Mouse (Mus musculus): ENCODE data around the gene Stxbp3. TPM values are rescaled to one million over a fixed set of nuclear protein-coding genes. Genes with fewer than 3 reads are reported as not detected.

Stxbp3 gene
- polyA plus RNA-seq, 1 experiment from 2014 or later = 13.3 TPM

GRCm38 (mm10) chr3:108855371-108855770, 15.0 kb upstream of the Stxbp3 start:
- no peaks in the 10 kb centered on the region for H3K36me3 ChIP-seq
- ATAC-seq (replicated peaks) = peak; percentile 37; the same call in 1 of the 2 replicates
- H3K27ac ChIP-seq (replicated peaks) = 0 out of 2 replicates have a peak overlapping the region, but pooled peaks have one; percentile 24
- no peaks in the 10 kb centered on the region for H3K9me3 ChIP-seq
- WGBS = 50% methylated on average over 12 of the region's 12 CpGs
- no peak overlapping the region; the same call in 1 of the 2 replicates for H3K9ac ChIP-seq (replicated peaks)
- no peaks in the 10 kb centered on the region for H3K27me3 ChIP-seq
- H3K4me1 ChIP-seq = peaks cover 36% of the 10 kb centered on the region
- H3K4me2 ChIP-seq (replicated peaks) = no peak overlapping the region
- H3K4me3 ChIP-seq = no peak overlapping the region

GRCm38 (mm10) chr3:108853266-108853665, 12.9 kb upstream of the Stxbp3 start:
- no peaks in the 10 kb centered on the region for H3K27me3 ChIP-seq
- no peak overlapping the region for H3K4me3 ChIP-seq
- H3K27ac ChIP-seq (replicated peaks) = no peak overlapping the region
- H3K36me3 ChIP-seq = no peaks in the 10 kb centered on the region
- no peak overlapping the region for H3K4me2 ChIP-seq (replicated peaks)
- no peaks in the 10 kb centered on the region for H3K9me3 ChIP-seq
- peaks cover 33% of the 10 kb centered on the region for H3K4me1 ChIP-seq
- no peak for ATAC-seq (replicated peaks)
- H3K9ac ChIP-seq (replicated peaks) = no peak overlapping the region
- WGBS = 77% methylated on average over 1 of the region's 1 CpGs

DNA sequence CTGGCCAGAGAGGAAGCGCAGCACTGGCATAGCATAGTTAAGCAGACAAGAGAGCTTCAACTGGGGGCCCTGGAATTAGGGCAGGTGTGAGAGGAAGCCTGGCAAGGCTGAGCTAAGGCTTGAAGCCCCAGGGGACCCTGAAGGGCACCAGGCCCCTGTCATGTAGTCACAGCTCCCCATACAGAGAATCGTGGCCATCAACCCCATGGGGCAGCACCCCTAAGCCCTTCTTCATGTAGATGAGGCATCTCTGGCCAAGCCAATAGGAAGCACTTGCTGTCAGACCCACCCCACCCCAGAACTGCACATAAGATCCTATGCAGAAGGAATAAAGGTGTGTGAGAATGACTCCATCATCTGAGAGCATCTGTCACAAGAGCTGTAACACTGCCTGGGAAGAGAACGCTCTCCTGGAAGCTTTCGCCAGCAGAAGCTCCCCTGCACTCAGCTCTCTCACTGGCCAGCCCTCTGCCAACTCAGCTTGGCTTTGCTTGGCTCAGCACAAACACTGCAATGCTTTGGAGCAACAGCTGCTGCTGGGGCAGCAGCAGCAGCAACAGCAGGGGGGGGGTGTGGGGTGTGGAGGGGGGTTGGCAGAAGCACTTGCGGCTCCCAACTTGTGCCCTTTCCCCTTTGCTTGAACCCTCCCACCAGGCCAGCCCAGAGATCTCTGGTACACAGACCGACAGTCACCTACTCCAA, 11.8 kb upstream of the Stxbp3 start:
- Histone ChIP-seq H3K4me1 (peaks cover 28% of the 10 kb centered on the region), H3K27me3 (no peaks in the 10 kb centered on the region), H3K4me2 (replicated peaks) (no peak overlapping the region), H3K4me3 (no peak overlapping the region), H3K27ac (replicated peaks) (no peak overlapping the region), H3K9me3 (no peaks in the 10 kb centered on the region), H3K9ac (replicated peaks) (no peak overlapping the region), H3K36me3 (no peaks in the 10 kb centered on the region)
- WGBS = 57% methylated on average over 6 of the region's 6 CpGs
- ATAC-seq (replicated peaks) = no peak

DNA sequence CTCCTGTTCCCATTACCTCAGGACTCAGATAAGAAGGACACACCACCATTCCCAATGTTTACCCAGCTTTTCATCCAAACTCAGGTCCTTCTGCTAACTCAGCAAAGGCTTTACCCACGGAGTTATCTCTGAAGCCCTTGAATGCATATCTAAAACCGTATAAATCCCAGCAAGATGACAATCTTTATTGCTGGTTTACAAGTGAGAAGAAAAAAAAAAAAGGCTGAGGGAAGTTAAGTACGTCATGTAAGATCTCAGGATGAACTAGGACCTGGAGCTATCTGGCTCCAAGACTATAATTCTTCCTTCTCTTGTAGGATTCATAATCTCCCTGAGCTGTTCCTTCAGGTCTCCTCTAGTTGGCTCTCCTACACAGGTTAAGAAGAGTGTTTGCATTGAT, 11.2 kb upstream of the Stxbp3 start:
- H3K36me3 ChIP-seq = no peaks in the 10 kb centered on the region
- H3K4me3 ChIP-seq = no peak overlapping the region
- WGBS = 83% methylated on average over 3 of the region's 3 CpGs
- H3K4me2 ChIP-seq (replicated peaks) = no peak overlapping the region
- peaks cover 24% of the 10 kb centered on the region for H3K4me1 ChIP-seq
- no peaks in the 10 kb centered on the region for H3K9me3 ChIP-seq
- no peaks in the 10 kb centered on the region for H3K27me3 ChIP-seq
- no peak overlapping the region for H3K9ac ChIP-seq (replicated peaks)
- H3K27ac ChIP-seq (replicated peaks) = no peak overlapping the region
- no peak for ATAC-seq (replicated peaks)

DNA sequence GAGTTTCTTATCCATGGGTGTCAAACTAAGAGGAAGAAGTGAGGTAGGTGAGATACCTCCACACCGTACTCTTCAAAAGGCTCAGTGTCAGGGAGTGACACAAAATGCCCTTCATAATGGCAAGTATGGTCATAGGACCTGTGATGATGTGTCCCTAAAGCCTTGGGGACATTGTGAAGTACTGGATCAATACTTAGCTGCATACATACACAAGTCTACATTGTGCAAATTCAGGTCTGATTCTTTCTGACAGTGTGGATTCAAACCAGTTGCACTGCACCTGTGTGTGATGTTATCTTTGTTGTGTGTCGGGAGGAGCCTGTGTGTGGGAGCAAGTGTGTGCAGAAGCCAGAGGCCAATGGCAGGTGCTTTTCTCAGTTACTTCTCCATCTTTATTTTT, 10.7 kb upstream of the Stxbp3 start:
- Histone ChIP-seq H3K4me1 (peaks cover 19% of the 10 kb centered on the region), H3K27ac (replicated peaks) (no peak overlapping the region), H3K9me3 (no peaks in the 10 kb centered on the region), H3K36me3 (no peaks in the 10 kb centered on the region), H3K4me3 (no peak overlapping the region), H3K27me3 (no peaks in the 10 kb centered on the region), H3K9ac (replicated peaks) (no peak overlapping the region), H3K4me2 (replicated peaks) (no peak overlapping the region)
- no peak for ATAC-seq (replicated peaks)
- WGBS = 89% methylated on average over 2 of the region's 2 CpGs

DNA sequence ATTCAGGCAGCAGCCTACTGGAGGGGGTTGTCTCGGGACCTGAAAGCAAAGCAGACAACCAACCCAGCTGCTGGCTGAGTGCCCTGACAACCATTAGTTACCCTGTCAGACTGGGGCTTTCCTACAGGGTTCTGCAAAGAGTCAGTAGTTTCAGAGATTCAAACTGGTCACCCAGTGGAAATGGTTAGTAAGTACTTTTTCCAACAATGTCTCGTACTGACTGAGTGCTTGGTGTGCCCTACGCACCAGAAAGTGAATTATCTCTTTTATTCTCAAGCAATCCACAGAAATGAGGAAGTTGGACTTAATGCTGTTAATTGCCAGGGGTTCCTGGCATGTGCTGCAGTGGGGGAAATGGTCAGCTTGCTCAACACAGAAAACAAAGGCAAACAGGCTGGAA, 10.2 kb upstream of the Stxbp3 start:
- H3K9me3 ChIP-seq = no peaks in the 10 kb centered on the region
- WGBS = 49% methylated on average over 3 of the region's 3 CpGs

GRCm38 (mm10) chr3:108846616-108847015, 6.3 kb upstream of the Stxbp3 start:
- Histone ChIP-seq H3K4me1 (0 out of 2 replicates have a peak, but pooled peaks cover 6% of the 10 kb centered on the region), H3K27me3 (no peaks in the 10 kb centered on the region), H3K4me2 (replicated peaks) (no peak overlapping the region), H3K27ac (replicated peaks) (no peak overlapping the region), H3K9me3 (no peaks in the 10 kb centered on the region), H3K4me3 (no peak overlapping the region), H3K36me3 (no peaks in the 10 kb centered on the region), H3K9ac (replicated peaks) (no peak overlapping the region)
- WGBS = 65% methylated on average over 3 of the region's 3 CpGs
- no peak for ATAC-seq (replicated peaks)

More for the DNA sequence above, 10.2 kb upstream of the Stxbp3 start:
- ATAC-seq (replicated peaks) = no peak
- no peak overlapping the region for H3K4me2 ChIP-seq (replicated peaks)
- no peak overlapping the region for H3K9ac ChIP-seq (replicated peaks)
- H3K27ac ChIP-seq (replicated peaks) = no peak overlapping the region
- peaks cover 14% of the 10 kb centered on the region for H3K4me1 ChIP-seq
- H3K36me3 ChIP-seq = no peaks in the 10 kb centered on the region
- no peak overlapping the region for H3K4me3 ChIP-seq
- H3K27me3 ChIP-seq = no peaks in the 10 kb centered on the region

DNA sequence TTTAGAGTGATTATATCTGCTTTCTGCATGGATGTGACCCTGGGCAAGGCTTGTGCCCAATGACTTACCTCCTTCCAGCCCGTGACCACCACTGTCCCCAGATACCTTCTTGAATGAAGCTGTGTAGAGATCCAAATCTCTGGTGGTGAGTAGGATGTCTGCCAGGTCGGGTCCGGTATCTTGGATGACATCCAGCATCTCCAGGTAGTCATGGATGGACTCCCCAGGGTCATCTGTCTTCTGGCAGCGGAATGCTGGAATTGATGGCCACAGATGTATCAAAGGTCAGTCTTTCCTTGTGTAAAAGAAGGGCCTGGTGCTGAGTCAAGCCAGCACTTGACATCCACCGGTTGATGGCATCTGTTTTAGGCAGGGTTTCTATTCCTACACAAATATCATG, 4.2 kb upstream of the Stxbp3 start:
- Histone ChIP-seq H3K27ac (replicated peaks) (no peak overlapping the region), H3K27me3 (no peaks in the 10 kb centered on the region), H3K4me3 (no peak overlapping the region), H3K4me2 (replicated peaks) (no peak overlapping the region), H3K36me3 (no peaks in the 10 kb centered on the region), H3K9me3 (no peaks in the 10 kb centered on the region), H3K9ac (replicated peaks) (no peak overlapping the region), H3K4me1 (0 out of 2 replicates have a peak, but pooled peaks cover 2% of the 10 kb centered on the region)
- WGBS = 88% methylated on average over 5 of the region's 5 CpGs
- ATAC-seq (replicated peaks) = no peak

GRCm38 (mm10) chr3:108844026-108844425, 3.7 kb upstream of the Stxbp3 start:
- no peak for ATAC-seq (replicated peaks)
- Histone ChIP-seq H3K4me1 (0 out of 2 replicates have a peak, but pooled peaks cover 5% of the 10 kb centered on the region), H3K4me3 (no peak overlapping the region), H3K36me3 (no peaks in the 10 kb centered on the region), H3K27me3 (no peaks in the 10 kb centered on the region), H3K9ac (replicated peaks) (no peak overlapping the region), H3K4me2 (replicated peaks) (no peak overlapping the region), H3K27ac (replicated peaks) (no peak overlapping the region), H3K9me3 (no peaks in the 10 kb centered on the region)
- 94% methylated on average over 6 of the region's 6 CpGs for WGBS

GRCm38 (mm10) chr3:108840716-108841054, 359 bp upstream of the Stxbp3 start:
- Histone ChIP-seq H3K27me3 (no peaks in the 10 kb centered on the region), H3K36me3 (no peaks in the 10 kb centered on the region), H3K4me2 (replicated peaks) (peak overlapping the region; percentile 82), H3K4me1 (0 out of 2 replicates have a peak, but pooled peaks cover 9% of the 10 kb centered on the region), H3K9ac (replicated peaks) (no peak overlapping the region), H3K27ac (replicated peaks) (no peak overlapping the region), H3K4me3 (peak overlapping the region; percentile 86), H3K9me3 (no peaks in the 10 kb centered on the region)
- ATAC-seq (replicated peaks) = peak; percentile 79
- WGBS = 54% methylated on average over 4 of the region's 4 CpGs

DNA sequence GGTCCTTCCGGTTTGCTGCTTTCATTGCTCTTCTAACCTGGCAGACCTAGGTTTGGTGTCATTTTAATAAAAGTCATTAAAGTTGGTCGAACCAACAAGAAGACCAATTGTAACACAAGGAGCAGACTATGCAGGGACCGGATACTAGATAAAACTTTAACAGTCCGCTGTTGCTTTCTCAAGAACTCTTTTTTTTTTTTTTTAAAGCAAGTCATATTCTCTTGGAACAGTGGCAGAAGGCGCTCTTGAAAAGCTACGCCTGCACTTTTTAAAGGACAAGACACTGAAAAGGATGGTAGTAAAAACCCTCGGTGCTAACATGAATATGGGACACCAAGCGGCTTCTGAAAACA, 703 bp downstream of the Stxbp3 start:
- Histone ChIP-seq H3K4me2 (replicated peaks) (peak overlapping the region; percentile 82), H3K9me3 (no peaks in the 10 kb centered on the region), H3K4me1 (0 out of 2 replicates have a peak, but pooled peaks cover 9% of the 10 kb centered on the region), H3K36me3 (no peaks in the 10 kb centered on the region), H3K27ac (replicated peaks) (peak overlapping the region; percentile 68; the same call in 1 of the 2 replicates), H3K27me3 (no peaks in the 10 kb centered on the region), H3K4me3 (peak overlapping the region; percentile 86), H3K9ac (replicated peaks) (peak overlapping the region; percentile 65)
- 7% methylated on average over 8 of the region's 8 CpGs for WGBS
- ATAC-seq (replicated peaks) = no peak

DNA sequence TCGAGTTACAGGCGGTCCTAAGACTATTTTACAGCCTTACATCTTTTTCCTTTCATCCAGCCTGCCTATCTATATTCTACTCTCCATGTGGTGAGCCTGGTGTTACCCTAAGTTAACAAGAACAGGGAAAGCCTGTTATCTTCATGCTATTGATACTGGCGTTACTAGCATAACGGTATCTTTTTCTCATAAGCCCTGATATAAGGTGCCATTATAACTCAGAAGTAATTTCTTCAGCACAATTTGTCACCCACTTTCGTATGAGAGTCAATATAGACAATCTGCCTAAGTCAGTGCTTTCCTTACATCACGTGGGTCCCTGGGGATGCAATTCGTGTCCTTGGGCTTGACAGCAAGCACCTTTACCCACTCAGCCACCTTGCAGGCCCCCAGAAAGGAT, 1.3 kb downstream of the Stxbp3 start:
- Histone ChIP-seq H3K4me3 (peak overlapping the region; percentile 86; the same call in 1 of the 2 replicates), H3K4me2 (replicated peaks) (peak overlapping the region; percentile 82; the same call in 1 of the 2 replicates), H3K36me3 (no peaks in the 10 kb centered on the region), H3K9ac (replicated peaks) (no peak overlapping the region), H3K4me1 (0 out of 2 replicates have a peak, but pooled peaks cover 9% of the 10 kb centered on the region), H3K27me3 (no peaks in the 10 kb centered on the region), H3K9me3 (no peaks in the 10 kb centered on the region), H3K27ac (replicated peaks) (no peak overlapping the region)
- 85% methylated on average over 7 of the region's 7 CpGs for WGBS
- no peak for ATAC-seq (replicated peaks)

- H3K36me3 ChIP-seq = no peaks in the 10 kb centered on the region
- H3K9me3 ChIP-seq = no peaks in the 10 kb centered on the region
- no peak overlapping the region for H3K4me3 ChIP-seq
- H3K27ac ChIP-seq (replicated peaks) = no peak overlapping the region
- ATAC-seq (replicated peaks) = no peak
- WGBS = 96% methylated on average over 6 of the region's 6 CpGs
- no peak overlapping the region for H3K9ac ChIP-seq (replicated peaks)
- H3K27me3 ChIP-seq = no peaks in the 10 kb centered on the region
- 0 out of 2 replicates have a peak, but pooled peaks cover 9% of the 10 kb centered on the region for H3K4me1 ChIP-seq
- H3K4me2 ChIP-seq (replicated peaks) = no peak overlapping the region
Measured at GRCm38 (mm10) chr3:108836931-108837330, 3.4 kb downstream of the Stxbp3 start.
